Mouse (Mus musculus): ENCODE results near the gene Nipal3.

- no peak for TF ChIP-seq CTCF (IDR thresholded peaks at IDR 0.05; ENCODE audit: low read depth)
- no peak for TF ChIP-seq EP300 (IDR thresholded peaks at IDR 0.05; ENCODE audit: low read depth)
These were observed 556 bp upstream of the Nipal3 start for GRCm38 (mm10) chr4:135495397-135495791.

Measured in liver, postnatal 0 days (tissue).